8 mouse cellular contexts compared by ENCODE assay signal in the genomic region with DNA sequence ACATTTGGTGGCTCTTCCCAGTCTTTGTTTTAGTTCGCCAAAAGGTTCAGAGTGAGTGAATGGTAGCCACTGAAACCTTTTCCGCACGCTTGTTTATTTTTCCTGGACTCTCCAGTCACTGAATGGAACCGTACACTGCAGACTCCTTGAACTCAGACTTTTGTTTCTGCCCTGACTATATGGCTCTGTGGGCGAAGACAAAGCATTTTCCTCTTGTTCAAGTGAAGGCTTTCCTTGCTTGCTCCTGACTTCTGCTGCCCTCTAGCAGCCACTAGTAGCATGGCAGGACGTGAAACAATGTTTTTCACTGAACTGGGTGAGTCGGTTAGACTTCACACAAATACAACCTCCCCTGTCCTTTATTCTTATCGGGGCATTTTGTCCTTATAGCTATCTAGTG.
A peak's percentile ranks its signal among the peaks of the same experiment; 100 is the strongest.
DNase-seq lines count a peak whose midpoint lies in the region; ATAC-seq lines count a peak whose summit lies in the region.

No protein-coding gene starts in this region.

- H3K4me3 ChIP-seq in forebrain, embryonic 16.5 days (replicated peaks; ENCODE audit: low read length): no peak overlapping the region
- H3K4me3 ChIP-seq in liver, embryonic 11.5 days (ENCODE audit: low read depth, low read length): no peak overlapping the region
- no peak overlapping the region for H3K4me3 ChIP-seq in neural tube, embryonic 11.5 days (ENCODE audit: low read depth, low read length)

- H3K9ac ChIP-seq in forebrain, embryonic 16.5 days (replicated peaks; ENCODE audit: low read depth, low read length): no peak overlapping the region
- no peak overlapping the region for H3K9ac ChIP-seq in liver, embryonic 11.5 days (ENCODE audit: low read depth, low read length)
- no peak overlapping the region for H3K9ac ChIP-seq in neural tube, embryonic 11.5 days (ENCODE audit: low read length)

- WGBS in forebrain, embryonic 16.5 days: 26% methylated on average over 8 of the region's 8 CpGs
- 42% methylated on average over 8 of the region's 8 CpGs for WGBS in liver, embryonic 11.5 days
- WGBS in neural tube, embryonic 11.5 days: 31% methylated on average over 8 of the region's 8 CpGs

- no peaks in the 10 kb centered on the region for H3K27me3 ChIP-seq in forebrain, embryonic 16.5 days (replicated peaks; ENCODE audit: control insufficient read depth, insufficient read depth, low read length)
- H3K27me3 ChIP-seq in liver, embryonic 11.5 days (replicated peaks; ENCODE audit: control insufficient read depth, insufficient read depth, low read length): no peaks in the 10 kb centered on the region
- H3K27me3 ChIP-seq in neural tube, embryonic 11.5 days (ENCODE audit: control insufficient read depth, insufficient read depth, low read length): no peaks in the 10 kb centered on the region

- no peaks in the 10 kb centered on the region for H3K4me1 ChIP-seq in forebrain, embryonic 16.5 days (replicated peaks; ENCODE audit: control insufficient read depth, insufficient read depth, low read length)
- H3K4me1 ChIP-seq in liver, embryonic 11.5 days (replicated peaks; ENCODE audit: control insufficient read depth, insufficient read depth, low read length): no peaks in the 10 kb centered on the region
- H3K4me1 ChIP-seq in neural tube, embryonic 11.5 days (ENCODE audit: control insufficient read depth, insufficient read depth, low read length): no peaks in the 10 kb centered on the region

- DNase-seq in urinary bladder, postnatal 25 days (ENCODE audit: low spot score): peak; percentile 12
- no peak for DNase-seq in urinary bladder, adult 2 months (ENCODE audit: low spot score)
- DNase-seq in cerebellum, adult 11-12 months: peak; percentile 5
- DNase-seq in kidney, postnatal 10 days: peak; percentile 74
- peak; percentile 28 for DNase-seq in liver, embryonic 11.5 days (ENCODE audit: low spot score)
- peak; percentile 48 for DNase-seq in neural tube, embryonic 11.5 days (ENCODE audit: low spot score)
- DNase-seq in thymus, postnatal 14 days: peak; percentile 29

- no peak overlapping the region for H3K4me2 ChIP-seq in forebrain, embryonic 16.5 days (ENCODE audit: low read length)
- no peak overlapping the region for H3K4me2 ChIP-seq in liver, embryonic 11.5 days
- no peak overlapping the region for H3K4me2 ChIP-seq in neural tube, embryonic 11.5 days (ENCODE audit: low read depth)

- H3K36me3 ChIP-seq in forebrain, embryonic 16.5 days (ENCODE audit: control insufficient read depth, insufficient read depth): no peaks in the 10 kb centered on the region
- no peaks in the 10 kb centered on the region for H3K36me3 ChIP-seq in liver, embryonic 11.5 days (ENCODE audit: control insufficient read depth, insufficient read depth, low read length)
- no peaks in the 10 kb centered on the region for H3K36me3 ChIP-seq in neural tube, embryonic 11.5 days (ENCODE audit: control insufficient read depth, insufficient read depth, low read length)

- H3K9me3 ChIP-seq in forebrain, embryonic 16.5 days (ENCODE audit: control insufficient read depth, low read length): no peaks in the 10 kb centered on the region
- no peaks in the 10 kb centered on the region for H3K9me3 ChIP-seq in liver, embryonic 11.5 days (ENCODE audit: control insufficient read depth, low read length)
- no peaks in the 10 kb centered on the region for H3K9me3 ChIP-seq in neural tube, embryonic 11.5 days (ENCODE audit: control insufficient read depth, low read length)

- peak; percentile 80 for ATAC-seq in forebrain, embryonic 16.5 days
- ATAC-seq in liver, embryonic 11.5 days (replicated peaks; ENCODE audit: low FRiP score): 0 out of 2 replicates have a peak, but pooled peaks have one; percentile 39
- peak; percentile 63; the same call in 1 of the 2 replicates for ATAC-seq in neural tube, embryonic 11.5 days (ENCODE audit: insufficient read depth, low FRiP score, low TSS enrichment)

- no peak overlapping the region for H3K27ac ChIP-seq in forebrain, embryonic 16.5 days (ENCODE audit: low read length)
- no peak overlapping the region for H3K27ac ChIP-seq in liver, embryonic 11.5 days (ENCODE audit: low read depth, low read length)
- H3K27ac ChIP-seq in neural tube, embryonic 11.5 days (ENCODE audit: low read depth, low read length): no peak overlapping the region
